Mouse (Mus musculus): ENCODE measurements around the gene Rab23.

Rab23 gene

GRCm38 (mm10) chr1:33766520-33767508 lies 47.1 kb downstream of the Rab23 start:
- DNase-seq (ENCODE audit: low read depth, low spot score) = no peak

GRCm38 (mm10) chr1:33768091-33768787 lies 48.6 kb downstream of the Rab23 start:
- DNase-seq (ENCODE audit: low read depth, low spot score) = no peak

GRCm38 (mm10) chr1:33768827-33769226 lies 49.1 kb downstream of the Rab23 start:
- DNase-seq (ENCODE audit: low read depth, low spot score) = no peak

GRCm38 (mm10) chr1:33771621-33772020 lies 51.9 kb downstream of the Rab23 start:
- DNase-seq (ENCODE audit: low read depth, low spot score) = no peak

- no peak for DNase-seq (ENCODE audit: low read depth, low spot score)
These were observed 52.4 kb downstream of the Rab23 start for GRCm38 (mm10) chr1:33772106-33772505.

GRCm38 (mm10) chr1:33776175-33776611 lies 56.5 kb downstream of the Rab23 start:
- no peak for DNase-seq (ENCODE audit: low read depth, low spot score)

- DNase-seq (ENCODE audit: low read depth, low spot score) = no peak
These were observed 64.9 kb downstream of the Rab23 start for GRCm38 (mm10) chr1:33784561-33784960.

- DNase-seq (ENCODE audit: low read depth, low spot score) = no peak
These were observed 68.4 kb downstream of the Rab23 start for GRCm38 (mm10) chr1:33788072-33788471.

GRCm38 (mm10) chr1:33788493-33788892 lies 68.8 kb downstream of the Rab23 start:
- DNase-seq (ENCODE audit: low read depth, low spot score) = no peak
